In the genomic region with DNA sequence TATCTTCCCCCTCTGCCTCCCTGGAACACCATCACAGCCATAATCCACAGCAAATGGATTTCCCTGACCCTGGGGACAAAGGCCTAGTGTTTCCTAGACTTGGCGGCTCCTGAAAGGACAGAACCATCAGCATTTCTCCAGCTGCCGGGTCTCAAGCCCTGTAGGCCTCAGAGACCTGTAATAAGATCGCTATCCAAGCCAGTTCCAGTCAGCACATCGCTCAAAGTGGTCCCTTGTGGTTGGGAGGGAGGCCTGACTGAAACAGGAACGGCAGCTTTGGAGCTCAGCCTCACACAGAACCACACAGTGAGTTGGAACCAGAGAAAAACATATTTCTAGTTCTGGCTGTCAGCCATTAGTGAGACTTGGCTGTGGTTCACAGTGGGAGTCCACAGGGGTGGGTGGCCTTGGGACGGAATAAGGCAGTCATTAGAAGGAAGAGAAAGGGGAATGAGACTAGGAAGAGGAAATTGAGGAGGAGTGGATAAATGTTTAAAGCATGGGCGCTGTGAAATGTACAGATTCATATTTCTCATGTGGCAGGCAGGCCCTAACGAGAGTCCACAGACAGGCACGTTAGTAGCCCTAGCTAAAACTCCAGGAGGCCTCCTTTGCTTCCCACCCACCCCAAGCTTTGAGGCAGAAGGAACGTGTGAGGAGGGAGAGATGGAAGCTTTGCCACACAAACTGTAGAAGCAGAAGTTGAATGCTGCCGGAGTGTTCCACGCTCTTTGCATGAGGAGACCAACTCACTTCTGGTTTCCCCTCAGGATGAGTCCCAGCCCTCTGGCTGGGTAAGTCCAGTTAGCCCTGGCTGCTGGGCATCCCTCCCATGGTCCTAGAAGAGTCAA, we compare ENCODE assay signal across 8 mouse cellular contexts. TPM values are rescaled to one million over a fixed set of nuclear protein-coding genes. Genes with fewer than 3 reads are reported as not detected.
A peak's percentile ranks its signal among the peaks of the same experiment; 100 is the strongest.
DNase-seq lines count a peak whose midpoint lies in the region; ATAC-seq lines count a peak whose summit lies in the region.

No protein-coding gene starts in this region.

- ATAC-seq in forebrain, embryonic 11.5 days (replicated peaks; ENCODE audit: low FRiP score), result no peak
- ATAC-seq in embryonic facial prominence, embryonic 15.5 days (ENCODE audit: insufficient number of reproducible peaks, low FRiP score, low TSS enrichment, low read depth), result peak; percentile 91
- no peak for ATAC-seq in heart, embryonic 11.5 days (replicated peaks; ENCODE audit: insufficient number of reproducible peaks, low FRiP score, low TSS enrichment)
- peak; percentile 80 for ATAC-seq in limb, embryonic 11.5 days (ENCODE audit: insufficient number of reproducible peaks, low FRiP score, low TSS enrichment, low read depth)
- ATAC-seq in neural tube, embryonic 13.5 days (ENCODE audit: low read depth), result peak; percentile 47; the same call in 1 of the 2 replicates

- no peak overlapping the region for H3K9ac ChIP-seq in forebrain, embryonic 11.5 days (ENCODE audit: low read length)
- no peak overlapping the region for H3K9ac ChIP-seq in embryonic facial prominence, embryonic 15.5 days
- H3K9ac ChIP-seq in heart, embryonic 11.5 days (ENCODE audit: low read depth, low read length), result no peak overlapping the region
- no peak overlapping the region for H3K9ac ChIP-seq in limb, embryonic 11.5 days (ENCODE audit: low read length)
- H3K9ac ChIP-seq in neural tube, embryonic 13.5 days, result peak overlapping the region; percentile 54

- no peaks in the 10 kb centered on the region for H3K27me3 ChIP-seq in forebrain, embryonic 10.5 days (ENCODE audit: poor library complexity, severe bottlenecking)
- H3K27me3 ChIP-seq in forebrain, embryonic 11.5 days (ENCODE audit: control insufficient read depth, insufficient read depth, low read length), result no peaks in the 10 kb centered on the region
- H3K27me3 ChIP-seq in embryonic facial prominence, embryonic 15.5 days, result no peaks in the 10 kb centered on the region
- no peaks in the 10 kb centered on the region for H3K27me3 ChIP-seq in heart, embryonic 11.5 days (ENCODE audit: control insufficient read depth, insufficient read depth, low read length)
- H3K27me3 ChIP-seq in limb, embryonic 11.5 days (ENCODE audit: control insufficient read depth, insufficient read depth, low read length), result no peaks in the 10 kb centered on the region
- no peaks in the 10 kb centered on the region for H3K27me3 ChIP-seq in neural tube, embryonic 13.5 days

- no peak overlapping the region for H3K4me2 ChIP-seq in forebrain, embryonic 11.5 days (ENCODE audit: low read depth, low read length, severe bottlenecking)
- H3K4me2 ChIP-seq in embryonic facial prominence, embryonic 15.5 days (replicated peaks), result no peak overlapping the region
- H3K4me2 ChIP-seq in heart, embryonic 11.5 days, result no peak overlapping the region
- H3K4me2 ChIP-seq in limb, embryonic 11.5 days (ENCODE audit: low read depth, severe bottlenecking), result no peak overlapping the region; the same call in 1 of the 2 replicates
- H3K4me2 ChIP-seq in neural tube, embryonic 13.5 days, result 0 out of 2 replicates have a peak overlapping the region, but pooled peaks have one; percentile 3

- H3K36me3 ChIP-seq in forebrain, embryonic 10.5 days (replicated peaks), result no peaks in the 10 kb centered on the region
- H3K36me3 ChIP-seq in forebrain, embryonic 11.5 days (ENCODE audit: control insufficient read depth, insufficient read depth, low read length), result no peaks in the 10 kb centered on the region
- H3K36me3 ChIP-seq in embryonic facial prominence, embryonic 15.5 days, result no peaks in the 10 kb centered on the region
- no peaks in the 10 kb centered on the region for H3K36me3 ChIP-seq in heart, embryonic 11.5 days (ENCODE audit: control insufficient read depth, insufficient read depth, low read length)
- H3K36me3 ChIP-seq in limb, embryonic 11.5 days (ENCODE audit: control insufficient read depth, insufficient read depth, low read length), result no peaks in the 10 kb centered on the region
- no peaks in the 10 kb centered on the region for H3K36me3 ChIP-seq in neural tube, embryonic 13.5 days

- 58% methylated on average over 12 of the region's 12 CpGs for WGBS in forebrain, embryonic 10.5 days
- WGBS in forebrain, embryonic 11.5 days, result 60% methylated on average over 12 of the region's 12 CpGs
- 17% methylated on average over 12 of the region's 12 CpGs for WGBS in embryonic facial prominence, embryonic 15.5 days
- WGBS in heart, embryonic 11.5 days (ENCODE audit: insufficient replicate concordance), result 63% methylated on average over 12 of the region's 12 CpGs
- WGBS in limb, embryonic 11.5 days, result 46% methylated on average over 12 of the region's 12 CpGs
- WGBS in neural tube, embryonic 13.5 days, result 38% methylated on average over 12 of the region's 12 CpGs

- no peaks in the 10 kb centered on the region for H3K9me3 ChIP-seq in forebrain, embryonic 10.5 days
- H3K9me3 ChIP-seq in forebrain, embryonic 11.5 days (ENCODE audit: control insufficient read depth, low read length), result no peaks in the 10 kb centered on the region
- H3K9me3 ChIP-seq in embryonic facial prominence, embryonic 15.5 days (replicated peaks), result no peaks in the 10 kb centered on the region
- H3K9me3 ChIP-seq in heart, embryonic 11.5 days (replicated peaks; ENCODE audit: control insufficient read depth, low read length), result no peaks in the 10 kb centered on the region
- no peaks in the 10 kb centered on the region for H3K9me3 ChIP-seq in limb, embryonic 11.5 days (ENCODE audit: control insufficient read depth, low read length)
- H3K9me3 ChIP-seq in neural tube, embryonic 13.5 days, result no peaks in the 10 kb centered on the region

- H3K27ac ChIP-seq in forebrain, embryonic 10.5 days, result peak overlapping the region; percentile 68
- H3K27ac ChIP-seq in forebrain, embryonic 11.5 days (ENCODE audit: low read depth, low read length), result no peak overlapping the region
- peak overlapping the region; percentile 86 for H3K27ac ChIP-seq in embryonic facial prominence, embryonic 15.5 days (replicated peaks)
- 0 out of 2 replicates have a peak overlapping the region, but pooled peaks have one; percentile 24 for H3K27ac ChIP-seq in heart, embryonic 11.5 days (ENCODE audit: low read depth, low read length)
- peak overlapping the region; percentile 86 for H3K27ac ChIP-seq in limb, embryonic 11.5 days (replicated peaks; ENCODE audit: low read depth, low read length)
- H3K27ac ChIP-seq in neural tube, embryonic 13.5 days (replicated peaks), result peak overlapping the region; percentile 89

- no peak overlapping the region for H3K4me3 ChIP-seq in forebrain, embryonic 10.5 days
- H3K4me3 ChIP-seq in forebrain, embryonic 11.5 days (ENCODE audit: low read depth, low read length), result no peak overlapping the region
- H3K4me3 ChIP-seq in embryonic facial prominence, embryonic 15.5 days (replicated peaks), result no peak overlapping the region
- no peak overlapping the region for H3K4me3 ChIP-seq in heart, embryonic 11.5 days (ENCODE audit: low read depth, low read length)
- no peak overlapping the region for H3K4me3 ChIP-seq in limb, embryonic 11.5 days (ENCODE audit: low read depth, low read length)
- H3K4me3 ChIP-seq in neural tube, embryonic 13.5 days, result no peak overlapping the region

- H3K4me1 ChIP-seq in forebrain, embryonic 10.5 days, result peaks cover 30% of the 10 kb centered on the region
- H3K4me1 ChIP-seq in forebrain, embryonic 11.5 days (replicated peaks; ENCODE audit: control insufficient read depth, insufficient read depth, low read length), result peaks cover under 1% of the 10 kb centered on the region; the same call in 1 of the 2 replicates
- peaks cover 49% of the 10 kb centered on the region for H3K4me1 ChIP-seq in embryonic facial prominence, embryonic 15.5 days
- peaks cover 5% of the 10 kb centered on the region; the same call in 1 of the 2 replicates for H3K4me1 ChIP-seq in heart, embryonic 11.5 days (ENCODE audit: control insufficient read depth, insufficient read depth, low read length)
- H3K4me1 ChIP-seq in limb, embryonic 11.5 days (ENCODE audit: control insufficient read depth, insufficient read depth, low read length), result peaks cover 37% of the 10 kb centered on the region
- peaks cover 80% of the 10 kb centered on the region for H3K4me1 ChIP-seq in neural tube, embryonic 13.5 days (replicated peaks)

- no peak for DNase-seq in forebrain, embryonic 10.5 days (ENCODE audit: extremely low spot score, low spot score)
- no peak for DNase-seq in forebrain, embryonic 11.5 days (ENCODE audit: low spot score)
- DNase-seq in kidney, adult 8-10 months, result peak; percentile 21 to 43
- DNase-seq in limb, embryonic 11.5 days (ENCODE audit: low spot score), result peak; percentile 65
- DNase-seq in urinary bladder, adult 2 months (ENCODE audit: low spot score), result no peak

RNA-seq across cellular contexts. Expression of a gene that starts 43.7 kb away (rescaled TPM):
- 23.3 and 23.4 TPM in 2 replicates for polyA plus RNA-seq in forebrain, embryonic 10.5 days (2016; fragmentation: Nextera tagmentation; extraction: Ambion mirVana)
- polyA plus RNA-seq in forebrain, embryonic 11.5 days (2014; fragmentation: Nextera tagmentation; extraction: Ambion mirVana), result 133 and 144 TPM in 2 replicates
- 61.5 and 62.2 TPM in 2 replicates for polyA plus RNA-seq in embryonic facial prominence, embryonic 15.5 days (2015; fragmentation: Nextera tagmentation; extraction: Ambion mirVana)
- 30.8 and 31.7 TPM in 2 replicates for polyA plus RNA-seq in heart, embryonic 11.5 days (2014; fragmentation: Nextera tagmentation; extraction: Ambion mirVana)
- 63.2 and 70.6 TPM in 2 replicates for polyA plus RNA-seq in limb, embryonic 11.5 days (2014; fragmentation: Nextera tagmentation; extraction: Ambion mirVana)
- 82.2 and 101 TPM in 2 replicates for polyA plus RNA-seq in neural tube, embryonic 13.5 days (2015; fragmentation: Nextera tagmentation; extraction: Ambion mirVana)
- 68.5 and 77.5 TPM in 2 replicates for polyA plus RNA-seq in urinary bladder, adult 2 months (2012; rRNA removed)

RNA-seq across cellular contexts. Expression of a gene that starts 56.9 kb away (rescaled TPM):
- 0.07 and 0.17 TPM in 2 replicates for polyA plus RNA-seq in forebrain, embryonic 10.5 days (2016; fragmentation: Nextera tagmentation; extraction: Ambion mirVana)
- 0.56 TPM in 2 replicates for polyA plus RNA-seq in forebrain, embryonic 11.5 days (2014; fragmentation: Nextera tagmentation; extraction: Ambion mirVana)
- 0.12 and 0.15 TPM in 2 replicates for polyA plus RNA-seq in embryonic facial prominence, embryonic 15.5 days (2015; fragmentation: Nextera tagmentation; extraction: Ambion mirVana)
- 0.11 and 0.20 TPM in 2 replicates for polyA plus RNA-seq in heart, embryonic 11.5 days (2014; fragmentation: Nextera tagmentation; extraction: Ambion mirVana)
- 0.06 and 0.28 TPM in 2 replicates for polyA plus RNA-seq in limb, embryonic 11.5 days (2014; fragmentation: Nextera tagmentation; extraction: Ambion mirVana)
- polyA plus RNA-seq in neural tube, embryonic 13.5 days (2015; fragmentation: Nextera tagmentation; extraction: Ambion mirVana), result 0.46 and 0.70 TPM in 2 replicates
- 0.28 and 0.33 TPM in 2 replicates for polyA plus RNA-seq in urinary bladder, adult 2 months (2012; rRNA removed)

Comparison
In these comparisons a context has a peak if more than half of its experiments do, and no peak if none do; other contexts are left out.
1. DNase-seq: peak in kidney, adult 8-10 months (2 of 2) and limb, embryonic 11.5 days (single experiment); none in forebrain, embryonic 10.5 days (single experiment), forebrain, embryonic 11.5 days (single experiment) and urinary bladder, adult 2 months (single experiment).
2. ATAC-seq: peak in embryonic facial prominence, embryonic 15.5 days (single experiment), limb, embryonic 11.5 days (single experiment) and neural tube, embryonic 13.5 days (single experiment); none in forebrain, embryonic 11.5 days (single experiment) and heart, embryonic 11.5 days (single experiment).